Mouse (Mus musculus) mouse embryonic stem cell (cell line): ENCODE data around the gene Myo18a.

Experiments
- in situ Hi-C, 2 experiments: fragments of 300-500 bp; cut with MboI; formaldehyde crosslinking; loops; 1 replicate in 1 of 2; 3 replicates in 1 of 2; pipeline ENCODE4 v1.14.3; 2019 to 2020; ENCODE audit warnings: low sequenced_read_pairs in 2 of 2, low pct_unique_long_range_greater_than_20kb in 1 of 2, mixed read lengths in 1 of 2; ENCODE audit not compliant: unreplicated experiment in 1 of 2

The Myo18a gene

DNA sequence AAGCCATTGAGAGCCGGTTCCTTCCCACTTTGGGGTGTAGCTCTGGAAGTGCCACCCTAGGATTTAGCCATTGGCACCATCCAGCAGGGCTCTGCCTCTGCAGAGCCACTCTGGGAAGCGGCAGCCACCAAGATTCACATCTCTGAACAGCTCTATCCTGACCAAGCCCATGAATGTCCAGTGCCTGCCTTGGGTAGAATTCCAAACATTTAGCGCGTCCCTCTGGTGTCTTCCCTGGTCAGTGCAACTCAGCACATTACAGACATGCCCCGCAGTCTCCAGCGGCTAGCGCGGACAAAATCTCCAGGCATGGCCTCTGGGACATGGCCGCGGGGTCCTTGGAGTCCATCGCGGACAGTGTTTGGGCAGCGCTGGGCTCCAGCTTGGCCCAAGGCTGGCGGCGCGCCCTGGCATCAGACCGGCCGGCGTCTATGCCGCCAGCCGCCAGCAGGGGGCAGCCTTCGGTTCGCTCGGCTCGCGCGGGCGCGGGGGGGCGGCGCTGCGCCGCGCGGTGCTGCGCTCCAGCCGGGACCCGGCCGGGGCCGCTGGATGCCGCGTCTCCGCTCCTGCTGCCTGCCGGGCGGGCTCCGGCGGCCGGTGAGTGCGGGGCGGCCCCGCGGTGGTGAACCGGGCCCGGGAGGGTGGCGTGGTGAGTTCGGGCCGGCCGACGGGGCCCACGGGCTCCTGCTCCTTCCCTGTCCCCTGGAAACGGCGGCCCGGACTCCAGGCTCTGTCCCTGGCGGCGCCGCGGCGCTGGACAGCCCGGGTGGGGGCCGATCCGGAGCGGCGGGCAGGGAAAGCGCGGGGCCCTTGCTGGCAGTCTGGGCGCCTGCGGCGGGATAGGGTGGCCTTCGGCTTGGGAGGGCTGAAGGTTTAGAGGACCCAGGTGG lies at the start of gene Myo18a:
Myo18a (plus strand) TSS at position 464 of the 890 bp plus-strand sequence.
- in situ Hi-C loops = no loop called here

DNA sequence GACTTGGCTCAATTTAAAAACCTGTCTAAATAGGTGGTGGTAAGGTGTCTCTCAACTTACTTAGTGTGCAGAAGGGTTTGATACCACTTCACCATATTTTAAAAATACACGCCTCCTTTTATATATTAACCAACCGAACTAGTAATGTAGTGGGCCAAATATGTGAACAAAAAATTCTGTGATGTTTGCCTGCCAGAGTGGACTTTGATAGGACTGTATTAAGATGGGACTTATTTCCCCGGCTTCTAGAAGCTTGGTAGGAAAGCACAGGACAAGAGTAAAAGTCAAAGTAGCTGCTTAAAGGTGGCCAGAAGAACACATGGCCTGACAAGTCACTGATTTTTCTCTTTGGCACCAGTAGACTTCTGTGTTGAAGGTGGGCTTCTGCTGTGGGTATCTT lies 49.3 kb upstream of the Myo18a start:
- in situ Hi-C loops = no loop called here

DNA sequence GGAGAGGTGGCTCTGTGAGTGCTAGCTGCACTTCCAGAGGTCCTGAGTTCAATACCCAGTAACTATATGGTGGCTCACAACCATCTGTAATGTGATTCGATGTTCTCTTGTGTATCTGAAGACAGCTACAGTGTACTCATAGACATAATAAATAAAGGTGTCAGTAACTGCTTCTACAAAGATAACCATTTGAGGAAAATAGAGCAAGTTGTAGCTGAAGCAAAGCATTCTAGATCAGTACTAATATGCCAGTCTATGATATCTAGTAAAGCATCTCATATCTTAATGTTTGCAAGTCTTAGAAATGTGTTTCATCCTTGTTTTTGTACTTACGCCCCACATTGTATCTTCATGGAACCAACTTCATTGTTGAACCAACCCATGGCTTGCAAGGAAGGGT lies 44.0 kb upstream of the Myo18a start:
- in situ Hi-C loops = no loop called here

DNA sequence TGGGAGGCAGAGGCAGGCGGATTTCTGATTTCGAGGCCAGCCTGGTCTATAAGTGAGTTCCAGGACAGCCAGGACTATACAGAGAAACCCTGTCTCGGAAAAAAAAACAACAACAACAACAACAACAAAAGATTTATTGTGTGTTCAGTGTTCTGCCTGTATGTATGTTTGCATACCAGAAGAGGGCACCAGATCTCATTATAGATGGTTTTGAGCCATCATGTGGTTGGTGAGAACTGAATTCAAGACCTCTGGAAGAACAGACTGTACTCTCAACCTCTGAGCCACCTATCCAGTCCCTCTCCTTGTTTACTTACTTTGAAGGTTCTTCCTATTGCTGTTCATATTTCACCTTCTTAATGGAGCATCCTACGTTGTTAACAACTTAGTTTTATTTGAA lies 41.7 kb upstream of the Myo18a start:
- in situ Hi-C loops = no loop called here

DNA sequence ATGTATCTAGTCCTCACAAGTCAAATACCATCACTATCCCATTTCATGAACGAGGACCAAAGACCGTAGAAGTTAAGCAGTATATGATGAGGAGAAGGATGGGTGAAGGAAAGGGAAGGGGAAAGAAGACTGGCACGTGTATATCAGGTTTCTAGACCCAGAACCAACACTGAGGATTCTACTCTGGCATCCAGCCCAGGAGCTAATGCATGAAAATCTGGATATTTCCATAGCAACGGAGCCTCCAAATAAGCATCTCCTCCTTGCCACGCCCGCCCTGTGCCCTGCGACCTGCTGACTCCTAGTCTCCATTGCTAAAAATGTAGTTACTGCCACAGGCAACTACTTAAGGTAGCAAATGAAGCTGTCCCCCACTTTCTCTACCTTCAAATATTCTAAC lies 38.3 kb upstream of the Myo18a start:
- in situ Hi-C loops = no loop called here

DNA sequence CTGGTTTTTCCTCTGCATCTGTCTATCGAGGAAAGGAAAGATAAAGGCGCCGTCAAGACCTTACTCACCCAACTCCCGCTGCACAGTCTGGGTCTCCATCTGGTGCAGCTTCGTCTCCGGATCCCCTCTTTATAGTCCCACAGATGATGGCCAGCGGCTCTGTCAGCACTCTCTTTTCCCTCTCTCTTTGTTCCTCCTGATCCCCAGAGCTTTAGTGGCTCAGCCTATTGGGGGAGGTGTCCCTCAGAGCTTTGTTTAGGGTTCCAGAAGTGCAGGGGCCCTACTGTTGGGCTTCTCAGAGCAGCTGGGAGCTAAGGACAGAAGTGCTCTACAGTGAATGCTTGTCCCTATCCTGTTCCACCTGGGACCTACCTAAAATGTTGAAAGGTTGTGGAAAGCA lies 37.9 kb upstream of the Myo18a start, which contains the start of gene Cryba1:
Cryba1 (minus strand) TSS at position 101 of the 400 bp plus-strand sequence.
- in situ Hi-C loops = no loop called here

DNA sequence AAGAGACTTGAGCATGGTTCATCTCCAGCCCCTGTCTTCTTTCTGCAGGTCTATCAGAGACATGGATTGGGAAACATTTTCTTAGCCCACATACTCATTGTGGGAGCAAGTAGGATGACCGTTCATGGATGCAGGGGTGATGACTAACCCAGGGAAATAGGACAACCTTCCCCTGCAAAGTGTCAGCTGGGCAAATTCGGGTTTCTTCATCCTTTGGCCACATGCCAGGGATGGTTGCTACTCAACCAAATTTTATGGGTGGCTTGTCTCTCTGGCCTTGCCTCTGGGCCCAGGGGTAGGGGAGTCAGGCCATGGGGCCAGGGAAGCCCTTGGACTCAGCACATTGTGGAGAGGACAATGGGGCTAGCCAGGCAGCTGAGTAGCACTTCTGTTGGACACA lies 34.5 kb upstream of the Myo18a start:
- in situ Hi-C loops = no loop called here

DNA sequence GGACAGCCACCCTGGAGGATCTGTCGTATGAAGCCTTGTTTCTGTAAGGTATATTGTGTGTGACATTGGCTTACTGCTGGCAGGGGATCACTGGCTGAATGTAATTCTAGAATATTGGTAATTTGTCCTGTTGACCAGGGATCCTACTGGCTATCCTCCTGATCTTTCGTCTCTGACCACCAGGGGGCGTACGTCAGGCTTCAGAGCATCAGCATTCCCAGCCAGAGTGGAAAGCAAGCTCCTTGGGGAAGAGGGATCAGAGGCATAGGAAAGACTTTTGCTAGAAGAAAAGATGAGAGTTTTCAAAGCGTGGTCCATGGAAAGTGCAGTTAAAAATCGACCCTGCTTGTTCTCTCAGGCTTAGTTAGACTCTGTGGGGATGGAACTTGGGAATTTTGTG lies 25.8 kb upstream of the Myo18a start:
- in situ Hi-C loops = loop anchor here in 1 of 2 experiments (10.0 kb wide), 1 partner anchor 218 kb away; no protein-coding TSS in a partner anchor

- in situ Hi-C loops = loop anchor here in 1 of 2 experiments (10.0 kb wide), 1 partner anchor 216 kb away; no protein-coding TSS in a partner anchor
These were observed 24.5 kb upstream of the Myo18a start for GRCm38 (mm10) chr11:77738555-77738954.

- in situ Hi-C loops = loop anchor here (5.0 to 10.0 kb wide), 3 partner anchors 51 to 211 kb away; no protein-coding TSS in a partner anchor
These were observed 19.1 kb upstream of the Myo18a start for GRCm38 (mm10) chr11:77743966-77744365.

DNA sequence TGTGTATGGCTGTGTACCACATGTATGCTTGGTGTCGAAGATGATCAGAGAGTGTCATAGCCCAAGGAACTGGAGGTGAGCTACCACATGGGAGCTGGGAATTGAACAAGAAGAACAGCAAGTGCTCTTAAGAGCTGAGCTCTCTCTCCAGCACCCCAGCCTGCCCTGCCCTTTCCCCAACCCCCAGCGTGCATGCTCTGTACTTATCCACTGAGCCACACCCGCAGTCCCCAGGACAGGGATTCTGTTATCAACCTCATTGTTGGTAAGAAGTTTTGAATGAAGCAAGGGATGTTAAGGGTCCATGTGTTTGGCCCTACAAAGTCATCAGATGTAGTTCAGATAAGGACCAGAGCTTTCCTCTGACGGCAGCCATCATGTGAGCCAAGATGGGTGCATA lies 16.4 kb upstream of the Myo18a start:
- in situ Hi-C loops = loop anchor here (10.0 kb wide), 2 partner anchors 48 to 208 kb away; no protein-coding TSS in a partner anchor

DNA sequence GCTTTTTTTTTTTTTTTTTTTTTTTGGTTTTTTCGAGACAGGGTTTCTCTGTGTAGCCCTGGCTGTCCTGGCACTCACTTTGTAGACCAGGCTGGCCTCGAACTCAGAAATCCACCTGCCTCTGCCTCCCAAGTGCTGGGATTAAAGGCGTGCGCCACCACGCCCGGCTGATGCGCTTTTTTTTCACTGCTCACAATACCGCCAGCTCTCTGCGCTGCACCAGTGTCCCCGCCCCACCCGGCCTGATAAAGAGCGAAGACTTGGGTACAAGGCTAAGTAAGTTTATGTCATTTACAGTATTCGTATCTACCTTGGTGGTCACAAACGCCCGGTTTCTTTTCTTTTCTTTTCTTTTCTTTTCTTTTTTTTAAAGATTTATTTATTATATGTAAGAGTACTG lies 15.9 kb upstream of the Myo18a start:
- in situ Hi-C loops = loop anchor here (10.0 kb wide), 2 partner anchors 48 to 208 kb away; no protein-coding TSS in a partner anchor

- in situ Hi-C loops = loop anchor here (10.0 kb wide), 2 partner anchors 46 to 206 kb away; no protein-coding TSS in a partner anchor
These were observed 14.1 kb upstream of the Myo18a start for GRCm38 (mm10) chr11:77748996-77749395.

DNA sequence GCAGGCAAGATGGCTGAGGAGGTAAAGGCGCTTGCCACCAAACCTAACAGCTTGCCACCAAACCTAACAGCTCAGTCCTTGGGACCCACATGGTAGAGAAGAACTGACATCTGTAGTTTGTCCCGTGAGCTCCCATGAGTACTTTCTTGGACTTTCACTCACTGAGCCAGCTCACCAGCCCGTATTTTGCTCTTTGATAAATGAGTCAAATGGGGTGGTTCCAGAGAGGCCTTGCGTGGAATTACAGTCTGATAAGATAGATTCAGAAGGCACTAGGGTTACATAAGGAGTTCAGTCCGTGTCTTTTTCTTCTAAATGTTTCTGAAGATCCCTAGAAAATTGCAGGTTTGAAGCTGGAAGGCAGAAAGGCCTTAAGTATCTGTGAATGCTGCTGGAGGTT lies 10.5 kb upstream of the Myo18a start:
- in situ Hi-C loops = no loop called here

DNA sequence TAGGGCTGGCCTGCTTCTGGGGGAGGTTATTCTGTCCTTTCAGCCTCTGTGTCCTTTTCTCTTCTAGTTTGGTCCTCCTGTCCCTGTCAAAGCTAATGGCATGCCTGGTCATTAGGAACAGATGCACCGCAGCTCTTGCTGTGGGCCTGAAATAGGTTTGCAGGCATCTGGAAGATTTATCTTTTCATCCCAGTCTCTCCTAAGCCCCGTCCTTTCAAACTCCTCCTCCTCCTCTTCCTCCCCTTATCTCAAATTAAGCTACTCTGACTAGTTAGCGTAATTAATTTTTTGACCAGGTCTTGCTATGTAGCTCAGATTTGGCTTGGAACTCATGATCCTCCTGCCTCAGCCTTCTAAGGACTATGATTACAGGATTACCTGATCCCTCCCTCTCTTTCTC lies 9.6 kb upstream of the Myo18a start:
- in situ Hi-C loops = no loop called here

DNA sequence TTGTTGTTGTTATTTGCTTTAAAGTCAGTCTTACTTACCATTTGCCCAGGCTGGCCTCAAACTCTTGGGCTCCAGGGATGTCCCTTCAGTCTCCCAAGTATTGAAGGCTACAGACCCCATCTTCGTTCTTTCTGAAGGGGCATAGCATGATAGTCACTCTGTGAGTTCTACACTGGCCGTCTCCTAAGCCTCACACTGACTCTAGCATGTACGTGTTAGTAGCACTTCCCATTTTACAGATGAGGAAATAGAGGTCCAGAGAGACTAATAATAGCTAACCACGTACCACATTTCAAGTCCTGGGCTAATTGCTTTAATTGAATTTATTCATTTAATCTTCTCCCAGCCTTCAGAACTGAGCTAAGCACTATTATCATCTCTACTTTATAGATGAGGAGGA lies 3.0 kb upstream of the Myo18a start:
- in situ Hi-C loops = no loop called here

DNA sequence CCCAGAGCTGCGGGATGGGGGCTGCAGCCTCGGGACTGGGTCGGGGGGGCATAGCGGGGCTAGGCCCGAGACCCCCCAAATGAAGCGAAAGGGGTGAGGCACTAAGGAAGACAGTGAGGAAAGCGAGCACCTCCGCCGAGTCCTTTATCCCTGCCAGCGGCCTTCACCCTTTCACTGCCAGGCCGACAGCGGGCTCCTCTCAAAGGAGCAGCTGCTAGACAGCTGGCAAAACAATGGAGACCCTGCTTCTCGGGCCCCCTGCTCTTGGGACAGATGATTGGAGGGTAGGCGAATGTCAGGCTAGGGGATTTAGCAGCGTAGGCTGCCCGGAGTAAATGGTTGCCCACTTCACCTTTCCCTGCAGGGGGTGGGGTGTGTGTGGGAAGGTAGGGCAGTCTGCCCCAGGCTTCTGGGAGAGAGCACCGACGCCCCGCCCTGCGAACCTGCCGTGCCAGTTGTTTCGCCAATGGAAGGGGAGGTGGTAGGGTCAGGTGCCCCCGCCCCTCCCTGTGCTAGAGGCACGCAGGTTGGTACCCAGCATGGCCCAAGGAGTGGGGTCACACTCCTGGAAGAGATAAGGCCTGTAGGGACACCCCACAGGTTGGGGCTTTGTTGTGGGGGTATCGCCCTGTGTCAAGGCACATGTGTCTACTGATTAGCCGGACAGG lies 761 bp downstream of the Myo18a start:
- in situ Hi-C loops = no loop called here

DNA sequence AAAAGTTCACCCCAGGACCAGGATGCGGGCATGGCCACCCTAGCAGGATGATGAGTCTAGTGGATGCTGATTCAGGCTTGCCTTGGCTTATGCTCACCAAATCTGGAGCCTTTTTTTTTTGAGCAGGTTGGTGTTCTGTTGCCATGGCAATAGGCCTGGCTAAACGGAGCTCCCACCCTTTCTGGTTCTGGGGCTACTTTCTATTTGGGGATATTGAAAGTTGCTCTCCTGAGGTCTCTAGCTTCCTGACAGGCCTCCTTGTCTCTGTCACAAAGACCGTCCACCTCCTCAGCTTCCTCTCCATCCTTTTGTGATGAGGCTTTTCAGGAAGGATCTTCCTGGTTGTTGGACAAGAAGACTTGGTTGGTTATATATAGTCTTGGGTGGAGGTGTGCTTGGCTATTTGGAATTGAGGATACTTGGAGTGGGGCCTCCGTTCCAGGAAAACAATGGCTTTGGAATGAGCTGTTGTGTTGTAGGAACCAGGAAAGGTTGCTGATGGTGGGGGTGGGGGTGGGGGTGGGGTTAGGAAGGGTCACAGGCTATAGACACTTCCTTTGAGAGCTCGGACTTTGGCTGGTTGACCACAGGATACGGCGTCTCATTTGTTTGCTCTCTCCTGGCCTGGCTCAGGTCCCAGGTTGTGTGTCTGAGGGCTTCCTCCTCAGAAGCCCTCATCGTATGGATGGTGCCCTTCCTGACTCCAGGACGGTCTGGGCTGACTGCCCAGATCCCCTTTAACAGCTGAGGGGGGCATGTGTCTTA lies 1.8 kb downstream of the Myo18a start:
- in situ Hi-C loops = no loop called here

- in situ Hi-C loops = no loop called here
These were observed 2.4 kb downstream of the Myo18a start for GRCm38 (mm10) chr11:77765459-77765777.
